Mouse (Mus musculus) lung, embryonic 16.5 days (tissue): ENCODE measurements around the gene Hdac1. TPM values are rescaled to one million over a fixed set of nuclear protein-coding genes. Genes with fewer than 3 reads are reported as not detected.

Experiments
- ATAC-seq: fragments of 200-750 bp; cut with Nextera tagmentation; 2 replicates; pipeline ENCODE4 v1.8.0; 2017; ENCODE audit warnings: low read depth, mild to moderate bottlenecking, moderate library complexity
- H3K27ac ChIP-seq: fragments of 300-500 bp; sonication (generic); 2 replicates; pipeline ENCODE4 v1.5.1; 2014; ENCODE audit warnings: mild to moderate bottlenecking, control low read depth, low read length
- H3K27me3 ChIP-seq: fragments of 300-500 bp; sonication (generic); 2 replicates; pipeline ENCODE4 v1.6.1; 2014; ENCODE audit warnings: low read depth, low read length, mixed read lengths; ENCODE audit not compliant: control insufficient read depth, insufficient read depth
- H3K36me3 ChIP-seq: fragments of 300-500 bp; sonication (generic); 2 replicates; pipeline ENCODE4 v1.6.1; 2014; ENCODE audit warnings: low read length; ENCODE audit not compliant: control insufficient read depth, insufficient read depth
- H3K4me1 ChIP-seq: fragments of 300-500 bp; sonication (generic); replicated peaks from 2 replicates; pipeline ENCODE4 v1.6.1; 2014; ENCODE audit warnings: low read length, mixed read lengths; ENCODE audit not compliant: control insufficient read depth, insufficient read depth
- H3K4me2 ChIP-seq: fragments of 300-500 bp; sonication (generic); 2 replicates; pipeline ENCODE4 v1.6.1; 2014; ENCODE audit warnings: low read depth, low read length, control low read depth
- H3K4me3 ChIP-seq: fragments of 300-500 bp; sonication (generic); 2 replicates; pipeline ENCODE4 v1.5.1; 2014; ENCODE audit warnings: mild to moderate bottlenecking, low read length, control low read depth
- H3K9ac ChIP-seq: fragments of 300-500 bp; sonication (generic); 2 replicates; pipeline ENCODE4 v1.6.1; 2014; ENCODE audit warnings: low read length, control low read depth
- H3K9me3 ChIP-seq: fragments of 300-500 bp; sonication (generic); 2 replicates; pipeline ENCODE4 v1.6.1; 2016; ENCODE audit warnings: low read length; ENCODE audit not compliant: control insufficient read depth
- WGBS: fragments of 180-500 bp; shearing (Covaris S2); extraction: QIAGEN DNeasy Blood & Tissue Kit; methylation state at CpG from one replicate; pipeline ENCODE4 v1.1.7; 2014; 5-methylcytosine and 5-hydroxymethylcytosine counted together
- polyA plus RNA-seq: library from polyadenylated mRNA; unstranded; fragments of >200 nt; fragmentation: Nextera tagmentation; extraction: Ambion mirVana; gene quantifications from 2 replicates; pipeline ENCODE4 v1.2.1, GENCODE M21; 2015

Hdac1 gene
- polyA plus RNA-seq, 1 experiment from 2014 or later, result 247 TPM

GRCm38 (mm10) chr4:129525338-129525737 lies 17.2 kb downstream of the Hdac1 start:
- no peak for ATAC-seq
- Histone ChIP-seq H3K4me1 (no peaks in the 10 kb centered on the region), H3K27ac (no peak overlapping the region), H3K9ac (no peak overlapping the region), H3K4me3 (no peak overlapping the region), H3K36me3 (peaks cover 60% of the 10 kb centered on the region), H3K9me3 (no peaks in the 10 kb centered on the region), H3K27me3 (no peaks in the 10 kb centered on the region), H3K4me2 (no peak overlapping the region)
- 89% methylated on average over 5 of the region's 5 CpGs for WGBS

DNA sequence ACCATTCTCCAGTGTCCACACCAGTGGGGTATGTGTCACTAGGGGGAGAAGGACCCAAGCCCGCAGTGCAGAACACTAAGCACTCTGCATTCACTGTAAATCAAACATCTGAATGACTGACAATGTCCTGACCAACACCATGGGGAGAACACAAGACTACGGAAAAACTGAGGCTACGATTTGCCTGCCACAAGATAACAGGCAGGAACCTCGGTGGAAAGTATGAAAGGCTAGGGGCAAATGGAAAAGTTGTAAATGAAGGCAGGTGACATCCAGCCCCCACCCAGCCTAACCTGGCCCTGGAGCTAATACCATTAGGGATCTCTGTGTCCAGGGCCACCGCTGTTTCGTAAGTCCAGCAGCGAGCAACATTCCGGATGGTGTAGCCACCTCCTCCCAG lies 24.0 kb downstream of the Hdac1 start:
- no peak overlapping the region for H3K4me2 ChIP-seq
- H3K9ac ChIP-seq, result no peak overlapping the region
- peaks cover 17% of the 10 kb centered on the region for H3K4me1 ChIP-seq
- H3K9me3 ChIP-seq, result no peaks in the 10 kb centered on the region
- H3K36me3 ChIP-seq, result peaks cover 42% of the 10 kb centered on the region
- no peak for ATAC-seq
- WGBS, result 84% methylated on average over 8 of the region's 8 CpGs
- no peak overlapping the region for H3K4me3 ChIP-seq
- no peaks in the 10 kb centered on the region for H3K27me3 ChIP-seq
- H3K27ac ChIP-seq, result no peak overlapping the region

DNA sequence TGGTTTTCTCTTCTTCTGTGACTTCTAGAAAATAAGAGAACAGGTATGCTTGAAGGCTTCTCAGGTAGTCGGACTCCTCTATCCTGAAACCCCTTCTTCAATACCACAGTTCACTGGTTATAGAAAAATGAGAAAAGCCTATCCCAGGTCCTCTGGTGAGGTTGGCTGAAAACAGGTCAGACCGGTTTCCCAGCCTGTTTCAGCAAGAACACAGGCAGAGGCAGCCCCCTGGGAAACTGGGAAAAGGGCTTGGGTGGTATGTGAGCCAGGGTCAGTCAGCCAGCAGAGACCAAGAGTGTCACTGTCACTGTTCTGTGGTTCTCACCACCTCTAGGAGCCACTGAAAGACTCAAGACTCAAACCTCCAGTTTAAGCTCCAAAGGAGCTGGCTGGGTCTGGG lies 25.6 kb downstream of the Hdac1 start:
- Histone ChIP-seq H3K27me3 (no peaks in the 10 kb centered on the region), H3K4me2 (no peak overlapping the region), H3K9ac (no peak overlapping the region), H3K27ac (peak overlapping the region; percentile 86), H3K4me3 (0 out of 2 replicates have a peak overlapping the region, but pooled peaks have one; percentile 5), H3K4me1 (peaks cover 17% of the 10 kb centered on the region), H3K9me3 (no peaks in the 10 kb centered on the region), H3K36me3 (peaks cover 28% of the 10 kb centered on the region)
- 0 out of 2 replicates have a peak, but pooled peaks have one; percentile 15 for ATAC-seq
- 34% methylated on average over 2 of the region's 2 CpGs for WGBS

DNA sequence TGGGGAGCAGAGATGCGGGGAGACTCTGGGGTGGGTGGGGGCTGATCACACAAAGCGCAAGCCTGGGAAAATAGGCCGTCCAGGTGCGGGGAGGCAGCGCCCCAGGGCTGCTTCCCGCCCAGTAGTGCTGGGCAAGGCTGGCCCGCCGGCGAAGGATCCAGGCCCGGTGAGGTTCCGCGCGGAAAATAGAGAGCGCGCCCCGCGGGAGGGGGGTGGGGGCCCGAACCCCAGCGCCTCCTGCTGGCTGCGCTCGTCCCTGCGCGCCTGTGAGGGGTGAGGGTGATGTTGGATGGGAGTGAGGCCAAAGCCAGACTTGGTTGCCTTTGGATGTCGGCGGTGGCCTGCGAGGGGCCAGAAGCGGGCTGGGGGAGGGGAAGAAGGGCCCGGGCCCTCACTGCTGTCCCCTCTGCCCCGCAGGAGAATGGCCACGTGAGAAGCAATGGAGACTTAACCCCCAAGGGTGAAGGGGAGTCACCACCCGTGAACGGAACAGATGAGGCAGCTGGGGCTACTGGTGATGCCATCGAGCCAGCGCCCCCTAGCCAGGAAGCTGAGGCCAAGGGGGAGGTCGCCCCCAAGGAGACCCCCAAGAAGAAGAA lies 28.1 kb downstream of the Hdac1 start:
- Histone ChIP-seq H3K4me3 (peak overlapping the region; percentile 96), H3K27me3 (no peaks in the 10 kb centered on the region), H3K36me3 (peaks cover 14% of the 10 kb centered on the region), H3K27ac (peak overlapping the region; percentile 94), H3K9ac (peak overlapping the region; percentile 99), H3K4me1 (peaks cover 26% of the 10 kb centered on the region), H3K9me3 (no peaks in the 10 kb centered on the region), H3K4me2 (peak overlapping the region; percentile 77)
- WGBS, result 0% methylated on average over 32 of the region's 35 CpGs
- peak; percentile 66 for ATAC-seq

- Histone ChIP-seq H3K9ac (peak overlapping the region; percentile 99), H3K36me3 (peaks cover 13% of the 10 kb centered on the region), H3K4me3 (peak overlapping the region; percentile 96), H3K27ac (peak overlapping the region; percentile 94), H3K9me3 (no peaks in the 10 kb centered on the region), H3K27me3 (no peaks in the 10 kb centered on the region), H3K4me2 (peak overlapping the region; percentile 77), H3K4me1 (peaks cover 30% of the 10 kb centered on the region)
- ATAC-seq, result peak; percentile 52
- 0% methylated on average over 35 of the region's 57 CpGs for WGBS
Measured at GRCm38 (mm10) chr4:129513891-129514290, 28.6 kb downstream of the Hdac1 start.

DNA sequence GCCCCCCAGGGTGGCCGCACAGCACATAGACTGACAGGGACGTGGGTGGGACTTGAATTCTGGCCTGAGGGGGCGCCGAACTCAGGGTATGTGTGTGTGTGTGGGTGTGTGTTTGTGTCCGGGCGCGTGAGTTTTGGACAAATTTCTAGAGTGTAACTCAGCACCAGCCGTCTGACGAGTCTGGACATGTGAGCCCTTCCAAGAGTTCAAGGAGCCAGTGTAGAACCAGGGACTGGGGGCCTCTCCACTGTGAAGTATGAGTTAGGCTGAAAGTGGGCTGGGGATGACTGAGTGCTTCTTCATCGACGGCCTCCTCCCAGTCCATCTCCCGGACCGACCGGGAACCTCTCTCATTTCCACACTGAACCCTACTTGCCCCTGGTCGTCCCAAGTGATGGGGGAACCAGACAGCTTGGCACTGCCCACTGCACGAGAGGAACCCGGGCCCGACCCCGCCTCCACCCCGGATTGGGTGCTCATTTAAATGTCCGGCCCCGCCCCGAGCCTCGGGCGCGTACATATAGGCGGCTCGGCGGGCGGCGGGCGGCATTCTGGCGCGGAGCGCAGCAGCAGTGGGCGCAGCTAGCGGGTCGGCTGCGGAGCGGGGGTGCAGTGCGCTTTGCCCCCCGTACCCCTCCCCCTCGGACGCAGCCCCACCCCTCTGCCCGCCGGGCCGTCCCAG lies 29.3 kb downstream of the Hdac1 start, which contains the start of gene Marcksl1:
Gene Marcksl1 (plus strand): TSS at position 496 of the 682 bp plus-strand sequence.
- Histone ChIP-seq H3K9me3 (no peaks in the 10 kb centered on the region), H3K4me1 (peaks cover 32% of the 10 kb centered on the region), H3K9ac (peak within 1 kb of the TSS; percentile 99), H3K36me3 (peaks cover 7% of the 10 kb centered on the region), H3K27ac (peak within 1 kb of the TSS; percentile 94), H3K27me3 (no peaks in the 10 kb centered on the region), H3K4me3 (peak within 1 kb of the TSS; percentile 96), H3K4me2 (peak within 1 kb of the TSS; percentile 77)
- ATAC-seq, result peak; percentile 92
- WGBS, result 5% methylated on average over 38 of the region's 47 CpGs

- H3K4me1 ChIP-seq, result peaks cover 26% of the 10 kb centered on the region
- no peaks in the 10 kb centered on the region for H3K27me3 ChIP-seq
- WGBS, result 45% methylated on average over 6 of the region's 6 CpGs
- H3K4me2 ChIP-seq, result no peak overlapping the region
- H3K9me3 ChIP-seq, result no peaks in the 10 kb centered on the region
- H3K36me3 ChIP-seq, result peaks cover 1% of the 10 kb centered on the region
- 0 out of 2 replicates have a peak overlapping the region, but pooled peaks have one; percentile 29 for H3K27ac ChIP-seq
- H3K4me3 ChIP-seq, result no peak overlapping the region
- no peak for ATAC-seq
- no peak overlapping the region for H3K9ac ChIP-seq
Measured at GRCm38 (mm10) chr4:129511413-129512096, 31.0 kb downstream of the Hdac1 start.

DNA sequence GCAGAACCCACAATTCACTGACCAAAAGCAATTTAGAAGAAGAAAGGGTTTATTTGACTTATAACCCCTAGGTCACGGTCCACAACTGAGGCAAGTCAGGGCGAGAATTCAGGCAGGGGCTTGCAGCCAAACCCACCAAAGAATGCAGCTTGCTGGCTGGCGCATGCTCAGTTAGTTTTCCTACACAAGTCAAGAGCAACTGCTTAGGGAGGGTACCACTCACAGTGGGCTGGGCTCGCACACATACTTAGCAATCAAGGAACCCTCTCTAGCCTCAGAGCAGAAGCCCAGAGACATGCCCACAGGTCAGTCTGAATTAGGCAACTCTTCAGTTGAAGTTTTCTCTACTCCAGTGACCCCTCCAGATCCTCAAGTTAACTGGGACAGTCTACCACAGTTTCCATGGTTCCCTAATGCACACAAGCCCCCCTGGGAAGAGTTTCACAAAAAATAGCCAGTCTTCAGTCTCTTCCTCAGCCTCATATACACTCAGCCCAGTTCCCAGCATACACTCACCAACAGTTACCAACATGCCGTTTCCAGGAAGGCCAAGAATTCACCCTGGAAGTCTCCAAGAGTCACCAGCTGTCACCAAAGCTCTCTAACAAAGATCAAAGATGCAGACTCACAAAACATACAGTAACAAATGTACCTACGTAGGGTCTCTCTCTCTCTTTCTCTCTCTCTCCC lies 31.6 kb downstream of the Hdac1 start:
- Histone ChIP-seq H3K4me2 (no peak overlapping the region), H3K4me1 (peaks cover 23% of the 10 kb centered on the region), H3K9ac (no peak overlapping the region), H3K27me3 (no peaks in the 10 kb centered on the region), H3K9me3 (no peaks in the 10 kb centered on the region), H3K27ac (0 out of 2 replicates have a peak overlapping the region, but pooled peaks have one; percentile 29), H3K36me3 (no peaks in the 10 kb centered on the region), H3K4me3 (no peak overlapping the region)
- no peak for ATAC-seq
- 43% methylated on average over 6 of the region's 6 CpGs for WGBS

DNA sequence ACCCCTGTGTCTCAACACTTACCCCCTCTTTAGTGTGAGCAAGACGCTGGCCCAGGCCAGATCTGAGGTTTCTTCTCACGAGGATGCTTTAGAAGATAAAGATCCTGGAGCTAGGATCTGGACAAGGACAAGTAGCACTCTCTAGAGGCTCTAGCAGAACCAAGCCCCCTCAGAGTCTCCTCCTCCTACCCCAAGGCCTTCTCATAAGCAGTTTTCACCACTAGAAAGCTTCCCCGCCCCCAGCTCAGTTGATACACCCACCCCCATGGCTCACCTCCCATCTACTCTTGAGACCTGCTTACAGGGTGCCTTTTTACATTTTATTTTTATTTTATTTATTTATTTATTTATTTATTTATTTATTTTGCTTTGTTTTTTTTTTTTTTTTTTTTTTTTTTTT lies 32.9 kb downstream of the Hdac1 start:
- Histone ChIP-seq H3K9me3 (no peaks in the 10 kb centered on the region), H3K4me3 (no peak overlapping the region), H3K36me3 (no peaks in the 10 kb centered on the region), H3K27ac (no peak overlapping the region), H3K27me3 (no peaks in the 10 kb centered on the region), H3K9ac (no peak overlapping the region), H3K4me1 (peaks cover 15% of the 10 kb centered on the region), H3K4me2 (no peak overlapping the region)
- ATAC-seq, result no peak
- 46% methylated on average over 3 of the region's 3 CpGs for WGBS
